Mouse (Mus musculus): ENCODE results near the gene Sort1.

Gene Sort1

DNA sequence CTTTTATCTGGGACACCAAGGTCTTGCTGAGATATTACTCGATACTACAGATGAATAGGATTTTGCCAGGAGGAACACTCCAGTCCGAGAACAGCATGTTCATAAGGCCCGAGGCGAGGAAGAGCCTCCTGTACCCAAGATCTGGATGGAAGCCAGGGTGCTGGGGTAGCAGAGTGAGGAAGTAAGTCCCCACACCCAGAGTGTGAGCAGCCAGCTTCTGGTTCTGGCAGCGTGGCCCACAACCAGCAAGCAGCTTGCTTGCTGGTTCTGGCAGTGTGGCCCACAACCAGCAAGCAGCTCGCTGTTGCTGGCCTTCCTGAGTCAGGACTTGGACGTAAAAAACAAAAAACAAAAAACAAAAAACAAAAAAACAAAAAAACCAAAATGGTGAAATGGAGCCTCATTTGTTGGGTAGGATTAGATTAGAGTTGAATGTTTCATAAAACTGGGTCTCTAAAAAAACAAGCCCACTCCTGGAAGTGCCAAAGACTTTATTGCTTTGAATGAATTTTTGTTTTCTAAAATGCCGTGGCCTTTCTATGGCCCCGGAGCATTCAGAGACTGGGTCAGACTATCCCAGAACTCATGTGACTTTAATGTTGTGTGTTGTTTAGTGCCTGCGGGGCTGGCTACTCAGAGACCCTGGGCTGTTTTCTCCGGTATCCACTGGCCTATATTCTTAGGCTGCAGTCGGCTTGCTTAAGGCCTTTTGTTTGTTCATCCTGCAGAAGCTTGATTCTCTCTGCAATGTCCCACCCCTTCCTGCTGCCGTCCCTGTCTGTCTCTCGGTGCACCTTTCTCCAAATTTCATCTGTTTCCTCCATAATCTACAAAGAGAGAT, 11.7 kb downstream of the Sort1 start:
- DNase-seq (ENCODE audit: low read depth): no peak

DNA sequence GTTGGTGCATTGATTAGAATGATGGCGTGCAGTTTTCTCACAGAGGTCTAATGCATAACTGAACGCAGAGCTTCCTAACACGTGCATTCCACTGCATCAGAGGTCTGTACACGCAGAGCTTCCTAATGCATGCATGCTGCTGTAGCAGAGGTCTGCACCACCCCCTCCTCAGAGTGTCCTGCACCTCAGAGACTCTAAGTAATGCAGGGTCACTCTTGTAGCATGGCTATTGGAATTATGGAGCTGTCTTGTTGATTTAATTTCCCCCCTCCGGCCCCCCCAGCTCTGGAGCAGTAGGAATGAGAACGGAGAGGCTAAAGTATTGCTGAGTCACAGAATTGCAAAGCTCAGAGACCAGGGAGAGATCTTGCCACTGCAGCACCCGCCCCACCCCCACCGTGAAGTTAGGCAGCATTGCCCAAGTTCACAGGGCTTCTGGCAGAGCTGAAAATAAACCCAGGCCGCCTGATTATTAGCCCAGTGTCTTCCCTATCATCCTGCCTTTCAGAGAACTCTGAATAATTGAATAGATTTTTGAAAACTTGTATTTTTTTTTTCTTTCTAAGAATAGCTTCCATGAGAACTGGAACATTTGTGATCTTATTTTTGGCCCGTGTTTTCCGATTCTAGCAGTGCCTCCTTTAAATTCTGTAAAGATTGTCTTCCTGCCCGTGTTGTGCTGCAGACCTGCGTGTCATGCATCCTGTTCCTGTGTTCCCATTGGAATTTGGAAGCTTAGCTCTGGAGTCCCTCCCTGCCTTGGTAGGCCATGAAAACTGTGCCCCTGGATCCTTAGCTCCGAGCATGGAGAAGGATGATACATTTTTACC, 12.6 kb downstream of the Sort1 start:
- DNase-seq (ENCODE audit: low read depth): peak; percentile 59

DNA sequence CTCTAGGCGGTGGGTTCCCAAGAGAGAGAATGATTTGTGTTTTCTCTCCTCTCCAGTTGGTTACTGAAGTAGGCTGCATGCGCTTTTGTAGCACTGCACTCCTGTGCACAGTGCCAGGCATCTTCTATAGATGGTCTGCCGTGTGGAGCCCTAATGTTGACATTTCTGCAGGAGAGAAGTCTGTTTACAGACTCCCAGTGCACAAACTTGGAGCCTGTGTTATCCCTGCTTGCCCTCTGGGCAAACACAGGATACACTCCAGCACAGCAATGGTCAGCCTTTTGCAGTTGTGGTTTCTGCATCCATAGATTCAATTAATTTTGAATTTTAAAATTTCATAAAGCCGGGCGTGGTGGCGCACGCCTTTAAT, 13.2 kb downstream of the Sort1 start:
- DNase-seq (ENCODE audit: low read depth): no peak

DNA sequence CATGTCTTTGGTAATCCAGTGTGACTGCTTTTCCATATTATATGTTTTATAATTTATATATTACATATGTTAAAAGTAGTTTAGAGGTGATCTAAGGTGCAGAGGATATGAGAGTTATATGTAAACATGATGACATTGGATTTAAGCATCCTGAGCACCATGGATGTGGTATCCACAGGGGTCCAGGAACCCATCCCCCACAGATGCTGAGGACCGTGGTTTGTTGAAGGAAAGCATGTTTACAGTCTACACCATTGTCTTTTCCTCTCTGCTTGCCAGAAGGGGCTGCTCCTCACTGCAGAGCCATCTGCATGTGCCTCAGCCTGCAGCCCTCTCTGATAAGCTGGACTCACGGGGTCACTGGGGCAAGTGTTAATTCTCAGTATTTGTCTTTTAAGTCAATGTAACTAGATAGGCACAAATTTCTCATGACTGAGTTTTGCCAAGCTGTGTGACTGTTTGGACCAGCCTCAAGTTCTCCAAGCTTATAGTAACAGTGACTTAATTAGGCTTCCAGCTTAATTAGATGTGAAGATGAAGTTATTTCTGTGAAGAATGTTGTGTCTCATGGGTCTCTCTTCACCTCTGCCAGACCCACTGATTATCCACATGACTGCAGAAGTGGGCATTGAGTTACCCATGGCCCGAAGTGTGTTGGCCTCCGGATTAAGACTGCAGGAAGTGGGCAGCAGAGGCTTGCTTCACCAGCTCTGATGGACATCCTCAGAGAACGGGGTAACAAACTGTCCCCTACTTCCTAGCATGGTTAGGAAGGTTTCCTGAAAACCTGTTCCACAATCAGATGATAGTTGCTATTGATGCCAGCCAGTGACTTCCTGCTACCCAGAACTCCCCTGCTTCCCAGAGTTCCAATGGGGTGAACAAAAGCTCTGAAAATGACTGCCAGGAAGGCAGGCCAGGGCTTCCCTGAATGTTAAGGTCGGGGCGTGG, 14.0 kb downstream of the Sort1 start:
- DNase-seq (ENCODE audit: low read depth): no peak

DNA sequence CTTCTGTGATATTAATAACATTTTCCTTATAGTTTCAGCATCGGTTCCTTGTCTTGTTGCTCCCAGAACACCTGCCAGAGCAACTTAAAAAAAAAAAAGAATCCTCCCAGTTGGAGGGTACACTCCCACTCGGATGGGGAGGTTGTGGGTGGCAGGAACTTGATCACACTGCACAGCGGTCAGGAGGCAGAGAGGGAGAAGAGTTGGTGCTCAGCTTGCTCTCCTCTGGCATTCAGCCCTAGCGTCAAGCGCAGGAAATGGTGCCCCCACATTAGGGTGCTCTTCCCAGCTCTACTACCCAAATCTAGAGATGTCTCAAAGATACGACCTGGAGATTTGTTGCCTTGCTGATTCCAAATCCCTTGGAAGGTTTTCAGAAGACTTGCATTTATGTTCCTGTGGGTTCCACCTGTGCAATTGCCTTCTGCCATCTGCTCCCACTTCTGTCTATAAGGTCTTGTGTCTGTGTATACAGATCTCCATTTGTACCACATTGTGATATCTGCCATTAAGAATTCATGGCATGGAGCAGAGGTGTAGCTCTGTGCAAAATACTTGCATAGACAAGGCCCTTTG, 16.7 kb downstream of the Sort1 start:
- no peak for DNase-seq (ENCODE audit: low read depth)

DNA sequence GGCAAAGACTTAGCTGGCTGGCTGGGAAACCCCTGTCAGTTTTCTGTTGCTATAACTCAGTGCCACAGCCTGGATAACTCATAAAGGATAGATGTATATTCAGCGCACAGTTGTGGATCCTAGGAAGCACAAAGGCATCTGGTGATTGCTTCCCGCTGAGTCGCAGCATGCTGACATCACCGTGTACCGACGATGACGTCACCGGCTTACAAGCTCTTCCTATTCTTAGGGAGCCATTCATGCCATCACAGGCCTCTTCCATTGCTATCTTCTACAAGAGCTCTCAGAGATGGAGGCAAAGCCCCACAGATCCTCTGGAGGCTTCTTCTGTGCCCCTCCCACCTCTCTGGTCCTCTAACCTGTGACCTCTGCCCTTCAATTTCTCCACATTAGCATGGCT, 19.8 kb downstream of the Sort1 start:
- no peak for DNase-seq (ENCODE audit: low read depth)

DNA sequence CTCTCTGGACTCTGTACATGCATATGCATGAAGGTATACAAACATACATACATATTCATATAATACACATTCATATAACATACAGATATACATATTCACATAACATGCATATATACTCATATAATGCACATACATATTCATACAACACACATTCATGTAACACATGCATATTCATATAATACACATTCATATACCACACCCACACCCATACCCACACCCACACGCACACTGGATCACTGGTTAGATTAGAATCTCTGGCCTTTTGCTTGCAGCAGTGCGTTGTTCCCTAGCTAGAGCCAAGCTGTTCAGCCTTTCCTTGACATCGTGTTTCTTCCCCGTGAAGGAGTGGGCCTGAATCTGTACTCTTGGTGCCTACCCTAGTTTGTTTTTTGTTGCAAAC, 20.9 kb downstream of the Sort1 start:
- no peak for DNase-seq (ENCODE audit: low read depth)

DNA sequence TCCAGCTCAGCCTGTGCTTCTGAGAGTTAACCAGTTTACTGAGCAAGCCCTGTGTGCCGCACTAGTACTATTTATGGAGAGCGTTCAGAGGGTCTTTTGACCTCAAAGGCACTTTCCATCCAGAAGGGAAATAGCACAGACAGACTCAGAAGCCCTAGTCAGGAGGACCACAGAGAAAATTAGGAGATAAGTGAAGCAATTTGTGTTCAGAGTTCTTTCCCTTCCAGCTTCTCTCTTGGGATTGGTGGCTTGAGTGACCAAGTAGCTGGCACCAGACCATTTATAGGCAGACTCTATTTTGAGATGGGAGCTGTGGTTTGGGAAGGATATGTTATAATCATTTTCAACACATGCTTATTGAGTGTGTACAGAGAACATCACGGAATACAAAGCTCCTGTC, 22.5 kb downstream of the Sort1 start:
- DNase-seq (ENCODE audit: low read depth): no peak

DNA sequence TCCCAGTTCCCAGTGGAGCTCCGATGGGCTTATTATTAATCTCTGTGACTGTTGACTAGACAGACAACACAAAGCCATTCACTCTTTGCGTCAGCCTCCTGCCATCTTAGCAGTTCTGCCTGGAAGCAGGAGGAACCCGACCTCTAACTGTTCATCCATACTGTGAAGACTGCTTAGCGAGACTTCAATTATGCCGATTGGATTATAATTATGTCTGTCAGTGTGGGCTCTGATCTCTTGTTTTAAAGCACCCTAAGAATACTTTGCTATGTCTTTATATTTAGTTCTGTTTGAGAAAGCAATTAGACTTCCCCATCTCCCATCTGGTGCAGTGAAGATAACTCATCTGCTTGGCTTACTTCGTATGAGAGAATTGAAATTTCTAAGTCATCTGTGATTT, 23.6 kb downstream of the Sort1 start:
- DNase-seq (ENCODE audit: low read depth): no peak

DNA sequence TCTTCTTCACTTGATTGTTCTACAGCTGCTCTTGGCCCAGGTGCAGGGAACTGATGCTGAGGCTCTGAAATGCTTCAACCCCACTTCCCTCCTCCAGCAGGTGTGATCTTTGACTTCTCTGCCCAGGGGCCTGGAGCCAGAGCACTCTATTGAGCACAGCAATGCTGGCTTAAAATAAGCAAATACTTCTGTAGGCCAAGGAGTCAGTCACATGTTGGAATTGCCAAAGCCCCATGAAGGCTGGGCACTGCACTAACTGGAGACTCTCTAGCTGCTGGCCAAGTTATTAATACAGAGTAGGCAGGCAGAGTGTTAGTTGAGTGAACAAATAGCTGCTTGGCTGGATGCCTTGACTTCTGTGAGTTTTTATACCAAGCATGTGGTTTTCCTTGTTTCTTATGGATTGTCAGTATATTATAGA, 27.0 kb downstream of the Sort1 start:
- DNase-seq (ENCODE audit: low read depth): peak; percentile 54

DNA sequence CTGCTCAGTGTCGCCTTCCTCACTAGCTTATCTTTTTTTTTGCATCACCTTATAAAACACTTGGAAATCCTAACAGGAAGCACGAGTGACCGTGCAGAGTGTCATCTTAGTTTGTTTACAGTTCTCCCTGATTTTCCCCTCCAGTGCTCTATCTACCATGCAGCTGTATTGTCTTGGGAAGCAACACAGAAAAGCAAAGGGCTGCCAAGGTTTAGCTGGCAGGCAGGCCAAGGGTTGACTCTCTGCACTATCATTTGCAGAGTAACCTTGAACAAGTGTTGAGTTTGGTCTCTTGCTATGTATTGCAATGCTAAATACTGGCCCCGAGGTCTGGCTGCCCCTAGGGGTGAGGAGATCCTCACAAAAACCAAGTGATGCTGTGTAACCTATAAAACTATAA, 27.8 kb downstream of the Sort1 start:
- no peak for DNase-seq (ENCODE audit: low read depth)

DNA sequence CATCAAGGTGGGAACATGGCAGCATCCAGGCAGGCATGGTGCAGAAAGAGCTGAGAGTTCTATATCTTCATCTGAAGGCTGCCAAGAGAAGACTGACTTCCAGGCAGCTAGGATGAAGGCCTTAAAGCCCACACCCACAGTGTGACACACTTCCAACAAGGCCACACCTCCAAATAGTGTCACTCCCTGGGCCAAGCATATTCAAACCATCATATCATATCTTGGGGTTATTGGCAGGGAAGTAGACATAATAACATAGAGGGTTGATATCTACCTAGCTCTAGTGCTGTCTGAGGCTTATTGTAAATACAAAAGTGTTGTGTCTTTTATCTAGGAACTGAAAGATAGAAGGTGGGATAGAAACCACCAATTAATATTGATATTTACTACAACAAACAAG, 28.5 kb downstream of the Sort1 start:
- DNase-seq (ENCODE audit: low read depth): no peak

DNA sequence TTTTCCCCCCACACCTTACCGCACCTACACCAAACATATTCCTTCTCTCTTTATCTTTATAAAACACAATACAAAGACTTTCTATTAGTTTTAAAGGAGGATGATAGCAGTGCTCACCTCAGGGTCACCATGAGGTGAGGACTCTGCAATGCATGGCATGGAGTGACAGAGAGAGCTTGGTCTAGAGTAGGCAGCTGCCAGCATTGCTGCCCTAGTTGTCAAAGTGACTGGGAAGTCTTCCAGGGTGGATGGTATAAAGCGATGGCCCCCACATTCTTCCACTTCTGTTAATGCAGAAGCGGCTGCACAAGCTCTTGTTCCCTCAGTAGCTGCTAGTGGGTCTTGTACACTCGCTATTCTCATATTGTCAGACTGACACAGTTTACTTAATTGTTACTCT, 29.3 kb downstream of the Sort1 start:
- no peak for DNase-seq (ENCODE audit: low read depth)

DNA sequence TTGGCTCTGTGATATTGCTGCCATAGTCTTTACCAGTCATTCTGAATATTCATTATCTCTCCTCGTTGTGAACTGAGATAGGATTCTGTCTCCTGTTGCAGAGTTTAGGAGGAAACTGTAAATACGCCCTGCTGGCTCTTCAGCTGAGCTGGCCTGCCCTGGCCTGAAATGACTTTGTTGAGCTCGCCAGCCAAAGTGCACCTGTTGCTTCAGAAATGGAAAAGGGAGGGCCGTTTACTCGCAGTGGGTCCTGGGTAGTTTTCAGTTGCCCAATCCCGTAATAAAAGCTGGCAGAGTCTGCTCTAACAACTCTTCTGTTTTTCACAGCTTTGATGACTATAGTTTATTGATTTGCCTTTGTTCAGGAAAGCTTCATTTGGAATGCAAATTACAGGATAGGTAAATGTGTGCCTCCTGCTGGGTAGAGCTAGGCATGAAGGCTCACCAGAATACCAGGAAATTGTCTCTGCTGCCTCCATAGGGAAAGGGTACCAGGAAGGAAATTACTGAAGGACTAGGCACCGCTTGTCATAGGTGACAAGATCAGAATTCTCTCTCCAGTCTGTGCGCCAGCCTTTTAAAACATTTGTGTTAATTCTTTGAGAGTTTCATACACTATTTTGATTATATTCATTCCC, 30.3 kb downstream of the Sort1 start:
- DNase-seq (ENCODE audit: low read depth): no peak

DNA sequence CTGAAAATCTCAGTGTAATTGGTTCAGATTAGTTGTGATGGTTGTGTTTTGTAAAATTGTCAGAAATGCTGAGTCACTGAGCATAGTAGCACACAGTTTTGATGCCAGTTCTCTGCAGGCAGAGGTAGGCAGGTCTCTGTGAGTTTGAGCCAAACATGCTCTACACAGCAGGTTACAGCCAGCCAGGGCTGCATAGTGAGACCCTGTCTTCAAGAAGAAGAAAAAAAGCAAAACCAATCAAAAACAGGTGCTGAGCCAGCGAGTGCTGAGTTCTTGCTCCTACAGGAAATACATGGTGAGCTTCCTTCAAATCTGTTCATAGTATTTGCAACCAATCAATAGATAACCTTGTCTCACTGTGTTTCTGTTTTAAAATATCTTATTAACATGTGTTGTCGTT, 34.6 kb downstream of the Sort1 start:
- DNase-seq (ENCODE audit: low read depth): peak; percentile 31

DNA sequence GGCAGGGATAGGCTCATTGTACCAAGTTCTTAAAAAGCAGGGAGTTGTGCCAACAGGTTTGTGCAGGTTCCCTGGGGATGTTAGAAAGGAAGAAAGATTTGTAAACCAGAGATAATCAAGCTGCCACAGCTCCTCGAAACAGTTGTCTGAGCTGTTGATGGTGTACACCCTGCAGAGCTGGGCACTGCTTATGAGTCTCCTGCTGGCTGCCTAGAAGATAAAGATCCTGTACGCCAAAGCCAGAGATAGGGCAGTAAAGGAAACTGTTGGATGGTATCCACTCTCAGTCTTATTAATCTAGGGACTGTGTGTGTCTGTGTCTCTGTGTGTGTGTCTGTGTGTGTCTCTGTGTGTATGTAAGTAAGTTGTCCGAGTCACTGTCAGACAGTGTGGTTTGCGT, 37.8 kb downstream of the Sort1 start:
- DNase-seq (ENCODE audit: low read depth): no peak

DNA sequence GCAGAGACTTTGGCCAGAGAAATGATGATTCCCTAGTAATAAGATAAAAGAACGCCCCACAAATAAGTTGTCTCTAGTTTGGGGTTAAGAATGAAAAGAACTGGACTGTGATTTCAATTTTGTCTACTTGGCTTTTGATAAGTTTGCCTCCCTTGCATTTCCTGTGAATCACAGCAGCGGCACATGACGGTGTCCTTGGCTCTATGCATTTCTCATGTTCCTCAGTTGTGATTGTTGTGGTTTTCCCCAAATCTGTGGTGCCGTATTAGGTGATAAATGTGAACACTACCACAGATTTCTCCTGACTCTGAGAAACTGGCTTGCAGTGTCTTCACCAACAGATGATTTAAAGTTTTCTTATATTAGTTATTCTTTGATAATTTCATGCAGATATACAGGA, 38.3 kb downstream of the Sort1 start:
- no peak for DNase-seq (ENCODE audit: low read depth)

DNA sequence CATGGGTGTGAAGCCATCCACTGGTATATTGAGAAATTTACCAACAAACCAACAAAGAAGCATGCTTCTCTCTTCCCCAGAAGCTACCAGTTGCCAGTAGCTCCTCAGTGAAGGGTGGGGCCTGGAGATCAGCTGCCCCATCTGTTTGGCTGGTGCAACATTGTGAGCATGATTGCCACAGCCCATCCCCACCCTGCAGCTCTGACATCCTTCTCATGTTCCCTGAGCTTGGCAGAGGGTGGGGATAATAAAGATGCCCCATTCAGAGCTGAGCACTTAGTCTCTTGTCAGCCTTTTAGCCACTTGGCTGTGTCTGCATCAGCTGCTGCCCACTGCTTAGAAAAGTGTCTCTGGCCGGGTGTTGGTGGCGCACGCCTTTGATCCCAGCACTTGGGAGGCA, 39.1 kb downstream of the Sort1 start:
- DNase-seq (ENCODE audit: low read depth): no peak

DNA sequence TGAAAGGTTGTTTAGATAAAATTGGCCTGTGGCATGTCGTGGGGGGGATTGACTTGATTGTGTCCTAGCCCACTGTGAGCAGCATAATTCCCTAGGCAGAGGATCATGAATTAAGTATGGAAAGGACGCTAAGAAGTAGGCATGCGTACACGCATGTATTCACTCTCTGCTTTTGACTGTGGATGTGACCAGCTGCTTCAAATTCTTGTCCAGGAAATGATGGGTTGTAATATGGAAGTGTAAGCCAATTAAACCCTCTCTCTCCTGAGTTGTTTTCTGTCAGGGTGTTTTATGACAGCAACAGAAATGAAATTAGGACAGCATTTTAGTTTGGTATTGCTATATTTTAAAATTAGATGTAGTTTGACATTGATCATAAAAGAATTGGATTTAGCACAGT, 41.0 kb downstream of the Sort1 start:
- DNase-seq (ENCODE audit: low read depth): no peak

DNA sequence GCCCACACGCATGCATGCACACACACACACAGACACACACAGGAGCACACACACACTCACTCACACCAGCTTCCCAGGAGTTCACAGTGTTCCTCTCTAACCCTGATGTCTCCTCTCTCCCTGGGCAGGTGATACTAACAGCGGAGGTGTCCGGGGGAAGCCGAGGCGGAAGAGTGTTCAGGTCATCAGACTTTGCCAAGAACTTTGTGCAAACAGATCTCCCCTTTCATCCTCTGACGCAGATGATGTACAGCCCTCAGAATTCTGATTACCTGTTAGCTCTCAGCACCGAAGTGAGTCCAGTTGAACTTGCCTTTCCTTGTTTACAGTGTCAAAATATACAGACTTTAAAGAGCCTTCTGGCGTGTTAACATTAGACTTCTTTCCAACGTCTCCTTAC, 41.6 kb downstream of the Sort1 start:
- DNase-seq (ENCODE audit: low read depth): no peak

DNA sequence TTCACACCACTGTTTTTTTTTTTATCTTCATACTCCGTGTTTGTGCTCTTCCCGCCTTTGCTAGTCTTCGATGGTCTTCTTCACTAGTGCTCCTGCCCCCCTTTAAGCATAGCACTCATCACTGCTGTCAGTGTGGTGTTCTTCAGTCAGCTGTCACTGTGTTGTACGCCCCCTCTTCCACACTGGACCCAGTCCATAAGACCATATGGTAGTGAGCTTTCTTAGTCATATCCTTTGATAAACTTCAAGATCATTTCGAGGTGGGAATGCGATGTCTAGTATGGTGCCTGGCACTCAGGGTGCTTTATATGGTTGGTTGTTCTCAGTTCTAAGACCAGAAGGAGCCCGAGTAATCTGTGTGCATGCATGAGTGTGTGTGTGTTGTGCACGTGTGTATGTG, 43.4 kb downstream of the Sort1 start:
- no peak for DNase-seq (ENCODE audit: low read depth)

DNA sequence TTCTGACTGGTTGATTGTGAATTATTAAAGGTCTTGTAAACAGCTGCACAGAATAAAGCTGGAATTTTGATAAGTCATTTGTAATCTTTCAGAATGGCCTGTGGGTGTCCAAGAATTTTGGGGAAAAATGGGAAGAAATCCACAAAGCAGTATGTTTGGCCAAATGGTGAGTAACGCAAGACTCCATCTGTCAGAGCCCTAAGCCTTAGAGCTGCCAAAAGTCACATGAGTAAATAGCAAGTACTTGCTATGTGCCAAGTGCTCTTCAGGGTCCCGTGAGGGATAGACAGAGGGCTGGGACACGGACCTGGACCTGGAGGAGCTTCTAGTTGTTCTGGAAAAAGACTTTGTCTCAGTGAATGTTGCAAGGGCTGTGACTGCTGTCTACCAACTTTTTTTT, 44.0 kb downstream of the Sort1 start:
- peak; percentile 54 for DNase-seq (ENCODE audit: low read depth)

All from fibroblast of lung, adult 2 months (primary cell).